Mouse (Mus musculus): Measurements from ENCODE around the gene Rufy3. TPM values are rescaled to one million over a fixed set of nuclear protein-coding genes. Genes with fewer than 3 reads are reported as not detected.
A peak's percentile ranks its signal among the peaks of the same experiment; 100 is the strongest.

The Rufy3 gene
- total RNA-seq, 2 experiments from 2014 or later: 21.1 to 26.7 TPM

DNA sequence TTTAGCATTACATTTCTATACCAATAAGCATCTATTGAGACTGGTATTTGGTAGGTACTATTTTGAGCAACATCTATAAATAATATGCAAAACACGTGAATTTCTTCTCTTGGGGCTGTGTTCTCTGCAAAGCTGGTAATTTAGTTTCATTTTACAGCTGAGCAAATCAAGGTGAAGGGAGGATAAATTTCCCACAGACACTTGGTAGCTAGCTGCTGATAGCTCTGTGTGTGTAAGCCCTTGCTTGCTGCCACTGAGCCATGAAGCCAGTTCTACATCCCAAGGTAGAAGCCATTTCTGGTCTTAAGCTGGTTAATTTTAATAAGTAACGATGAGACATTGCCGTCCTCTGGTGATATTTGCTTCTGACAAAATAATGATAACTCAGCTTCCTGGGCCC, 10.0 kb downstream of the Rufy3 start:
- no peak for DNase-seq (ENCODE audit: low spot score in 2 of 2)

- no peak for DNase-seq (ENCODE audit: low spot score in 2 of 2)
These were observed 10.9 kb downstream of the Rufy3 start for GRCm38 (mm10) chr5:88575506-88576338.

DNA sequence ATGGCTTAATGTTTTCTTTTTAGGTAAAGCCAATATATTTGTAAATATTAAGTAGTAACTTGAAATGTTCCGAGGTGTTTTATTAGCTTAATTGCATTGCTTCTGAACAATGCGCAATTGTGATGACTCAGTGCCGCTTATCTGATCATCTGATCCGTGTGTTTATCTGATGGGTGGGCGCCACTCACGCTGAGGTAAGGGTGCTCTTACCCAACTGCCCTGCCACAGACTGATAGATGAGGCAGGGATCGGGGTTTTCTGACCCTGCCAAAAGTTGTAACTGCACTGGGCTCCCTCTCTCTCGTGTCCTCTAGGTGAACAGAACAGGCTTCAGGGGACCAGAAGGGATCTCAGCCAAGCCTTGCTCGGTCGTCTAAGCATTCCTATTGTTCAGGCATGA, 15.8 kb downstream of the Rufy3 start:
- DNase-seq (ENCODE audit: low spot score in 2 of 2): no peak

DNA sequence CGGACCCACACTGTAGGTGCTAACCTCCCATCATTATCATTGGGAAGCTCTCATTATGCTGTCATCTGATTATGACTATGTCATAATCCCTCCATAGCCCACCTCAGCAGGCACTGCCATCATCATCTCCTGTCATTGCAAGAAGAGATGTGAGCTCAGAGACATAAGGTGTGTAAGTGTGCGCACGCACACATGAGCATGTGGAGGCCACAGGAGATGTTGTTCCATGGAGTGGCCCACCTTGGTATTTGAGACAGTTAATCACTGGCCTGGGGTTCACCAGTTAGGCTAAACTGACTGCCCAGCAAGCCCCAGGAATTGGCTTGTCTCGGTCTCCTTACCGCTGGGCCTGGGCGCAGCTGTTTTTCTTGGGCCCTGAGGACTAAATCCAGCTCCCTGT, 16.5 kb downstream of the Rufy3 start:
- no peak for DNase-seq (ENCODE audit: low spot score in 2 of 2)

- no peak for DNase-seq (ENCODE audit: low spot score in 2 of 2)
These were observed 18.6 kb downstream of the Rufy3 start for GRCm38 (mm10) chr5:88583271-88584031.

GRCm38 (mm10) chr5:88584061-88584460, 19.2 kb downstream of the Rufy3 start:
- no peak for DNase-seq (ENCODE audit: low spot score in 2 of 2)

- DNase-seq (ENCODE audit: low spot score in 2 of 2): no peak
These were observed 21.8 kb downstream of the Rufy3 start for GRCm38 (mm10) chr5:88586407-88587174.

DNA sequence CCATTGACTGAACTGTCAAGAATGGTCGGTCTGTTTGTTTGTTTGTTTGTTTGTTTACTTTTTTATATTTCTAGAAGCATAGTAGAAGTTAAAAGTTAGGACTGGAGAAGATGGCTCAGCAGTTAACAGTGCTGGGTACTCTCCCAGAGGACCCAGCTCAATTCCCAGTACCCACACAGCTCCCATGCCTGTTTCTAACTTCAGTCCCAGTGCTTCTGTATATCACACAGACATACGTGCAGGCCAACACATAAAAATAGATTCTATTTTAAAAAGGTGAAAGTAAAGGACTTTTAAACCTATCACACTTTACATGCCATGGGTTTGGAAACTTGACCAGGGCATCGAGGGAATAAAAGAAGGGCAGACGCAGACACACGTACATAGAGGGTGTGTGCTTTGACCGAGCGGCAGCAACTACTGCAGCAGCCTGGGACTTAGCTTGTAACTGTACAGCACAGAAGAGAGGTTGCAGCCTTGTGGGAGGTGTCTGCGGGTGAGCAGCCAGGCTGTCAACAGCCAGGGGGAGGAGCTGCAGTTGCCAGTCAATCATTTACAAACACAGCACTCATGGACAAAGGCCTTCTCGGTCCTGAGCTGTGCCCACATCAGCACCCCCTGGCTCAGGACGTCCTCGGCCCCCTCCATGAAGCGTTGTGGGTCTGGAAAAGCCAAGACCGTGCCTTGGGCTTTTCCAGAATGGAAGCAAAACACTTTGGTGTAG, 22.5 kb downstream of the Rufy3 start:
- peak in 1 of 2 experiments; percentile 30 for DNase-seq (ENCODE audit: low spot score in 2 of 2)

- DNase-seq (ENCODE audit: low spot score in 2 of 2): no peak
These were observed 23.6 kb downstream of the Rufy3 start for GRCm38 (mm10) chr5:88588481-88588880.

DNA sequence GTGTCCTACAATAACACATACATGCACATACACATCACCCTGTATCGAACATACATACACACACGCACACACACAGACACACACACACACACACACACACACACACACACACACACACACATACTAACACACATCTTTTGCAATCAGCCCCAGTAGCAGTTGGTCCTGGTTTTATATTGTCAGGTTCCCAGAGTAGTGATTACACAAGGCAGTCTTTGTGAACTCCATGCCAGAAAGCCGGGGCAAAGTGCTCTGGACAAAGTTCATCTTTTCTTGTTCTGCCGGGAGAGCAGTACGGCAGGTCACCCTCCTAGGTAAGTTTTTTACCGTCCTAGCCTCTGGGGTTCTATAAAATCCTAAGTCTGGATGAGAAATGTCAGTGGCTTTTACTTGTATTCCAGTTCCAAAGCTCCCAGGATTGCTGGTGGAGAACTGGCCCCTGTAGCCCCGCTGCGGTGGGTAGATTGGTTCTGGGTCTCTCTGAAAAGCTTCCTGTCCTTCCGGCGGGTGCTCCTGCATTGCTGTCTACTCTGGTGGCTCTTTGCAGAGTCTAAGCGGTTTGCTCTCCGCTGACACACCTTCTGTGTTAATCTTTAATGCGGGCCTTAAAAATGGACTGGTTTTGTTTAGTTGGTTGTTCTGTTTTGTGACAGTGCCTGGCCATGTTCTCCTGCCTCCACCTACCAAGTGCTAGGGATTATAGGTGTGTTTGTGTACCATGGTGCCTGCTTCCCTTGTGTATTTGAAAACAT, 28.8 kb downstream of the Rufy3 start:
- no peak for DNase-seq (ENCODE audit: low spot score in 2 of 2)

DNA sequence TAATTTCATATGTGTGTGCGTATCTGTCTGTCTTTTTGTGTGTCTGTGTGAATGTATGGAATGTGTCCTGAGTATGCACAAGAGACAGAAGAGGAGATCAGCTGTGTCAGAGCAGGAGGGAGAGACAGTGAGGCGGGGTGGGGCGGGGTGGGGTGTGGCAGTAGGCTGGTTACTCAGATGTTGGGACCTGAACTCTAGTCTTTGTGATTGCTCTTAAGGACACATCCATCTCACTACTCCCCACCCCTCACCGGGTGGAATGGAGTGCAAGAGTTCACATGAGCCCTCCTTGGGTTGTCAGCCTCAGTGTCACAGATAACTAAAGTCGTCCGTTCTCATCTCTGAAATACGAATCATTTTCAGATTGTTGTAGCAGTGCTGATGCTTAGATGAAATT, 29.3 kb downstream of the Rufy3 start:
- no peak for DNase-seq (ENCODE audit: low spot score in 2 of 2)

DNA sequence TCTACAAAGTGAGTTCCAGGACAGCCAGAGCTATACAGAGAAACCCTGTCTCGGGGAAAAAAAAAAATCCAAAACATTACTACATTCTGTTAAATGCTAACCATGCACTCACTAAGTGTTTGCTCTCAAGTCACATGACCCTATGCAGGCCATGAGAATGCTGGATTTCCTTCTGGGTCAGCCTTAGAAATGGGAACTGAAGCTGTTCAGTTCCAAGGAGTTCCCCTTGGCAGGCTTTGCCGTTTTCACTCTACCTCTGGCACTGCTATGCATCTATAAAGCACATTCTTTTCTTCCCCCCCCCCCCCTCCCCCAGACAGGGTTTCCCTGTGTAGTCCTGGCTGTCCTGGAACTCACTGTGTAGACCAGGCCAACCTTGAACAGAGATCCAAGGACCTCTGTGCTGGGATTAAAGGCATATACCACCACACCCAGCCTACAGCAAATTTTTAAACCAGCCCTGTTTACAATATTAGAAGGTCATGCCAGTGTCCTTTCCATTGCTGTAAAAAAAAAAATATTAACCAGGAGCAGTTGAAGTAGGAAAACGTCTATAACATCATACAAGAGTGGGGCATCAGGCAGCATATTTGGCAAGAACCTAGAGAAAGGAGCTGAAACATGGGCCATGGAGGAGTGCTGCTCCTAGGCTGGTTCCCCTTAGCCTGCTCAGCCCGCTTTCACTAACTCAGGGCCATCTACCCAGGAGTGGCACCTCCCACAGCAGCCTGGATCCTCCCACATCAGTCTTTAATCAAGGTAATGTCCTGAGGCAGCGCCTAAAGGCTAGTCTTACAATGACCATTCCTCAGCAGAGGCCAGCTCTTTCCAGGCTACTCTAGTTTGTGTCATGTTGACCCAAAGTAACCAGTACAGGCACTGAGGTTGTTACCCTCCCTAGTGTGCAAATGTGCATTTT, 31.0 kb downstream of the Rufy3 start:
- no peak for DNase-seq (ENCODE audit: low spot score in 2 of 2)

DNA sequence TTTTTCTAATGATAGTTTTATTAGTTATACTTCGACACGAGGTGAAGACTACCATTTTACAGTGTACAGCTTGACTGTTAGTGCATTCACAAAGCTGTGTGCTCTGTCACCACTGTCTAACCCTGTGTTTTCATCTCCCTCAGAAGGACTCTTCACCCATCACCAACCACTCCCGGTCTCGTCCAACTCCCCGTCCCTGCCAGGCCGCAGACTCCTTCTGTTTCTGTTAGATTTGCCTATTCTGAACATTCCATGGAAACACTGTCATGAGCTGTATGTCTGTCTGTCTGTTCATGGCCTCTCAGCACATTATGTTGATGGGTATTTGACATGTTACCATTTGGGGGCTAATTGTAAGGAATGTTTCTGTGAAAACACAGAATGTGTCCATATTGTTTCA, 34.1 kb downstream of the Rufy3 start:
- DNase-seq (ENCODE audit: low spot score in 2 of 2): no peak

DNA sequence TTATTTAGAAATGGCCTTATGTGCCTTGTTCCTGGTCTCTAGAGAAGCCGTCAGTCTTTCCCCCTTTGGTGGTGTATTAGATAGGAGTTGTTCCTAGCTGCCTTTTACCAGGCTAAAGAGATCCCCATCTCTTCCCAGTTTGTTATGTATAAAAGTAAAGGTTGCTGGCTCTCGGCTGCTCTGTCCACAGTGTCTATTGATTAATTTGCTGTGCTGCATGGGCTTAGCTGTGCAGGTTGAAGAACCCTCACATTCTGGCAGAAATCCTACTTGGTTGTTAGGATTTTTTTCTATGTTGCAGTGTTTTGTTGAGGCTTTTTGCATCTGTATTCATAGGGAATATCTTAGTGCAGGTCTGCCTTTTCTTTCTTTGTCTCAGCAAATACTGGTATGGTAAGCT, 37.2 kb downstream of the Rufy3 start:
- no peak for DNase-seq (ENCODE audit: low spot score in 2 of 2)

DNA sequence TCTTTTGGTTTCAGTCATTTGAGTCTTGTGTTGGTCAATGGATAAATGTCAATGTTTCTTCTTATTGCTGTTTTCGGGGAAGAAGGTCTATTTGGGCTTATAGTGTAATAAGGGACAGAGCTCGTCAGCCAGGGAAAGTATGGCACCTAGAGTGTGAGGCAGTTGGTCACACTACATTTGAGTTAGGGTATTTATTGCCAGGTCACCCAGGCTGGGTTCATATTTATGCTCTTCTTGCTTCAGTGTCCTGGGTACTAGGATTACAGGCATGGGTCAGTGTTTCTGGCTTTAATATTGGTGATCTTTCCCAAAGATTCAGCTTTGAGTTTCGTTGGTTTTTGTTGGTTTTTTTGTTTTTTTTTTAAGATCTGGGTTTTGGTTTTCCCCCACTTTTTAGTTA, 37.9 kb downstream of the Rufy3 start:
- no peak for DNase-seq (ENCODE audit: low spot score in 2 of 2)

DNA sequence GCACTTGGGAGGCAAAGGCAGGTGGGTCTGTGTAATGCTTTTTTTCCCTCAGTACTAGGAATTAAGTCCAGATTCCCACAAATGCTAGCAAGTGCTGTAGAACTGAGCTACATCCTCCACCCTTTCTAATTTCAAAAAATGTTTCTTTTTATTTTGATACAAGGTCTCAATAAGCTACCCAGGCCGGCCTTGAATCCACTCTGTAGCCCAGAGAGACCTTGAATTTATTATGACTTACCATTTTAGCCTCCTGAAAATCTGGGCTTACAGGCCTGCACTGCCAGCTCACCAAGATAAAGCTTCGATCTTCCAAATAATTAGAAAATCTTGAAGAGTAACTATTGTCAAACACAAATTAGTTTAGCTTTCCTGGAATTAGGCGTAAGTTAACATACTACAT, 39.2 kb downstream of the Rufy3 start:
- no peak for DNase-seq (ENCODE audit: low spot score in 2 of 2)

GRCm38 (mm10) chr5:88604641-88605358, 40.0 kb downstream of the Rufy3 start:
- no peak for DNase-seq (ENCODE audit: low spot score in 2 of 2)

DNA sequence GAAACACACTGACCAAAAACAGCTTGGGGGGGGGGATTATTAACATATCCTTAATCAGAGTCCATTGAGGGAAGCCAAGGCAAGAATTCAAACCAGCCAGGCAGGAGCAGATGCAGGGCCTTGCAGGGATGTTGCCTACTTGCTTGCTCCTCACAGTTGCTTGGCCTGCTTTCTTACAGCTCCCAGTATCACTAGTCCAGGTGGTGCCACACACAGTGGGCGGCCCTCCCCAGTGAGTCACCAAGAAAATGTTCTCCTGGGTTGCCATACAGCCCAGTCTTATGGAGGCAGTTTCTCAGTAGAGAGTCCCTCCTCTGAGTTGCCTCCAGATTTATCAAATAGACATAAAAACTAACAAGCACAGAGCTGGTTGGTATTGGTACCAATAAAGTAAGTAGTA, 49.3 kb downstream of the Rufy3 start:
- DNase-seq (ENCODE audit: low spot score in 2 of 2): no peak

- no peak for DNase-seq (ENCODE audit: low spot score in 2 of 2)
These were observed 52.1 kb downstream of the Rufy3 start for GRCm38 (mm10) chr5:88616988-88617387.

Measured in adrenal gland, adult 18-20 months (tissue).